Mouse (Mus musculus) kidney, embryonic 14.5 days (tissue): ENCODE measurements around the gene Ppp1r27. TPM values are rescaled to one million over a fixed set of nuclear protein-coding genes. Genes with fewer than 3 reads are reported as not detected.

Source experiments
- ATAC-seq: fragments of 200-750 bp; cut with Nextera tagmentation; 2 replicates; pipeline ENCODE4 v1.8.0; 2017; ENCODE audit warnings: moderate number of reproducible peaks, mild to moderate bottlenecking, moderate TSS enrichment, moderate library complexity; ENCODE audit not compliant: low FRiP score, low TSS enrichment
- H3K27ac ChIP-seq: fragments of 300-500 bp; sonication (generic); 2 replicates; pipeline ENCODE4 v1.5.1; 2014; ENCODE audit warnings: low read depth, mild to moderate bottlenecking, low read length, moderate library complexity, mixed read lengths
- H3K27me3 ChIP-seq: fragments of 300-500 bp; sonication (generic); 2 replicates; pipeline ENCODE4 v1.6.1; 2014; ENCODE audit warnings: mild to moderate bottlenecking, low read length; ENCODE audit not compliant: control insufficient read depth, insufficient read depth
- H3K36me3 ChIP-seq: fragments of 300-500 bp; sonication (generic); 2 replicates; pipeline ENCODE4 v1.6.1; 2014; ENCODE audit warnings: low read length, mixed read lengths; ENCODE audit not compliant: control insufficient read depth, insufficient read depth
- H3K4me1 ChIP-seq: fragments of 300-500 bp; sonication (generic); 2 replicates; pipeline ENCODE4 v1.6.1; 2014; ENCODE audit warnings: low read length, mixed read lengths; ENCODE audit not compliant: control insufficient read depth, insufficient read depth
- H3K4me2 ChIP-seq: fragments of 300-500 bp; sonication (generic); replicated peaks from 2 replicates; pipeline ENCODE4 v1.6.1; 2014; ENCODE audit warnings: low read depth, mild to moderate bottlenecking, low read length
- H3K4me3 ChIP-seq: fragments of 300-500 bp; sonication (generic); 2 replicates; pipeline ENCODE4 v1.5.1; 2014; ENCODE audit warnings: mild to moderate bottlenecking, low read length
- H3K9ac ChIP-seq: fragments of 300-500 bp; sonication (generic); 2 replicates; pipeline ENCODE4 v1.6.1; 2014; ENCODE audit warnings: low read depth, mild to moderate bottlenecking, low read length, moderate library complexity
- H3K9me3 ChIP-seq: fragments of 300-500 bp; sonication (generic); 2 replicates; pipeline ENCODE4 v1.6.1; 2016; ENCODE audit warnings: low read length; ENCODE audit not compliant: control insufficient read depth
- WGBS: fragments of 180-500 bp; shearing (Covaris S2); extraction: QIAGEN DNeasy Blood & Tissue Kit; methylation state at CpG from one replicate; pipeline ENCODE4 v1.1.7; 2014; 5-methylcytosine and 5-hydroxymethylcytosine counted together
- polyA plus RNA-seq: library from polyadenylated mRNA; unstranded; fragments of >200 nt; fragmentation: Nextera tagmentation; extraction: Ambion mirVana; gene quantifications from 2 replicates; pipeline ENCODE4 v1.2.1, GENCODE M21; 2014

The Ppp1r27 gene
- polyA plus RNA-seq, 1 experiment from 2014 or later = 0.58 TPM

DNA sequence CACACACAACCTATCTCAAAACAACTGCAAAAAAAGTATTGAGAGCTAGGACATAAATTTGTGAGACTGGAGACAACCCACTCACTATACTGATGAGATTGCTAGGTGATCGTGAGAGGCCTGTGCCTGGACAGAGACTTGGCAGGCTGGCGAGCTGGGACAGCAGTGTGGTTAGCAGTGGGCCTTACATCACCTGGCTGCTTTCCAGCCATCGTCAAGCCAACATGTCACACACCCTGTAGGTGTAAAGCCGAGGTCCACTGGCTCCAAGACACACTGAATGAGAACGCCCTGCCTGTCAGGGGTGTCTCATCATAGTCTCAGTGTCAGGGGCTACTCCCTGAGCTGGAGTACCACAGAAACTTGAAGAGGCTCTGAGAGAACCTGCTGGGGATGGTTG is 1.8 kb upstream of the Ppp1r27 start:
- 81% methylated on average over 5 of the region's 5 CpGs for WGBS

DNA sequence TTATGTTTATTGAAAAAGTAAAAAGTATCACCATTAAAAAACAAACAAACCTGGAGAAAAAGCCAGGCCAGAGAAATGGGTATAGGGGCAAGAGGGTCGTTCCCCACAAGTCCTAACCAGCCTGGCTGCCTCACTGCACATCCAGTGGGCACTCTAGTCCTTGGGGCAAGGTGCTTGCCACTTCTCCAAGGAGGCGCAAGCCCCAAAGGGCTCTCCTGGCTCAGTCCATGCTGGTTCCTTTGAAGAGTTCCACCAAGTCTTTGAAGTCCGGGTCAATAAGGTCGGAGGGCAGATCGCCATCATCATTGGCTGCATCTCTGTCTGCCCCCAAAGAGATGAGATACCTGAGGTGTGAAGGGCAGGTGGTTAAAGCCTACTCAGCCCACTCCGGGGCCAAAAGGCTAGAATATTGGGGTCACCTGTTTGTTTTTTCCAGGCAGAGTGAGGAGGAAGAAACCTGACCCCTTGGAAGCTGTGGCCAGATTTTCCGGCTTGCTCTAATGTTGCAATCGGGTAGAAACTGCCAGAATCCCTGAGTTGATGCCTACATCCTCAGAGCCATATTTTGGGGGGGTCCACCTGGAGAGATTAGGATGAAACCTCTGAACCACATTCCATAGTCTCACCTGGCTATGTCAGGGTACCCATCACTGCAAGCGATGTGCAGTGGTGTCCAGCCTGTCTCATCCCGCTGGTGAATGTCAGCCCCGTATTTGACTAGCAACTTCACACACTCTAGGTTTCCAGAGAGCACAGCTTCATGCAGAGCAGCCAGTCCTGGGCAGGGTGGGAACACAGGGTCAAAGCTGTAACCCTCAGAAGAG is 734 bp downstream of the Ppp1r27 start:
- Histone ChIP-seq H3K4me1 (peaks cover 18% of the 10 kb centered on the region), H3K9ac (peak overlapping the region; percentile 93), H3K9me3 (no peaks in the 10 kb centered on the region), H3K4me3 (peak overlapping the region; percentile 94), H3K27me3 (no peaks in the 10 kb centered on the region), H3K4me2 (peak overlapping the region; percentile 91), H3K36me3 (no peaks in the 10 kb centered on the region), H3K27ac (peak overlapping the region; percentile 93)
- ATAC-seq = peak; percentile 21; the same call in 1 of the 2 replicates
- 52% methylated on average over 11 of the region's 11 CpGs for WGBS

More for the DNA sequence above, 1.8 kb upstream of the Ppp1r27 start:
- Histone ChIP-seq H3K4me2 (no peak overlapping the region), H3K27ac (no peak overlapping the region), H3K4me1 (peaks cover 18% of the 10 kb centered on the region), H3K4me3 (no peak overlapping the region), H3K27me3 (no peaks in the 10 kb centered on the region), H3K9ac (no peak overlapping the region), H3K9me3 (peaks cover 5% of the 10 kb centered on the region; the same call in 1 of the 2 replicates), H3K36me3 (no peaks in the 10 kb centered on the region)
- no peak for ATAC-seq

DNA sequence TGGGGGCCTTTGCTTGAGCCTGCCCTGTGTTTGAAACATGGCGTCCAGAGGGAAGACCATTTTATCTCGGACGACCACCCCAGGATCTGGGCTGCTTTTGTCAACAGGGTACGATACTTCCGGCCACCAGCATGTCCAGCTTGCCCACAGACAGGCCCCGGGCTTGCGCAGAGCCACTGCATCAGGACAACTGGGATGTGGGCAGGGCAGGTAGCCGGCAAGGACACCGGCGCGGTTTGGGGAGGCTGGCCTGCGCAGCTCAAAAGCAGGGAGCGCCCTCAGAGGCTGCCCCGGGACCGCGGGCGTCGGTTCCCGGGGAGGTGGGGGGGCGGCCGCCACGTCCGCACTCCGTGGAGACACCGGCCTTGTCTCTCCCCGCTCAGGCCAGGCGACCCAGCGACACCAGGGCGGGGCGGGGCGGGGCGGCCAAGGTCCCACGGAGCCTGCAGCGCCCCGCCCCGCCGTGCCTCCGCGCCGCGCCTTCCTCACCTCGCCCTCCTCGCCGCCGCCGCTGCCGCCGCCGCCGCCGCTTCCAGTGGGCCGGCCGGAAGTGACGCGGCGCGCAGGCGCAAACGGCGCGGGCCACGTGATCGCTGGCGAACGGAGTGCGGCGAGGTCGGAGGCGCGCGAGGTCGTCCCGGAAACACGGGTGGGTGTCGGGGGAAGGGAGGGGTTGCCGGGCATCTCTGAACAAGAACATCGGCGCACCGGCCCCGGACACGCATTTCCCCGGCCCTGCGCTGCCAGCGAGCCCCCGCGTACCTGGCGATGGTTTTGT is 1.6 kb downstream of the Ppp1r27 start, which contains the start of gene Mcrip1:
TSS of gene Mcrip1 (minus strand) at position 560 of the 778 bp plus-strand sequence.
- peak within 1 kb of the TSS; percentile 91 for H3K4me2 ChIP-seq
- no peaks in the 10 kb centered on the region for H3K9me3 ChIP-seq
- peak within 1 kb of the TSS; percentile 94 for H3K4me3 ChIP-seq
- no peaks in the 10 kb centered on the region for H3K27me3 ChIP-seq
- H3K4me1 ChIP-seq = peaks cover 18% of the 10 kb centered on the region
- peaks cover 6% of the 10 kb centered on the region; the same call in 1 of the 2 replicates for H3K36me3 ChIP-seq
- ATAC-seq = peak; percentile 85
- H3K9ac ChIP-seq = peak within 1 kb of the TSS; percentile 93
- under 1% methylated on average over 77 of the region's 87 CpGs for WGBS
- H3K27ac ChIP-seq = peak within 1 kb of the TSS; percentile 93

DNA sequence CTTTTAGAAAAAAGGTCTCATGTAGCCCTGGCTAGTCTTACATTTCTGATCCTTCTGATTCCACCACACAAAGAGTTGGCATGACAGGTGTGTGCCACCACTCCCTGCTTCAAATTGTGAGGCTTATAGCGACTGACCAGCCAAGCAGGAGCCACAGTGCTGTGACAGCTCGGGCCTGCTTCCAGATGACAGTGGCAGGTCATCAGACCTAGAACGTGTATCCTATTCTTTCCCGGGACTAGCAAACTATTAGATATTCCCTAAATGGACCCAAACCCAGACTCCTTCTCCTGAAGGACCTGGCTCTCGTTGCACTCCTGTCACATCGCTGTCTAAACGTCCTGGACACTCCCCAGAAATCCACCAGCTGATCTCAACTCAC is 2.2 kb downstream of the Ppp1r27 start:
- peaks cover 18% of the 10 kb centered on the region for H3K4me1 ChIP-seq
- WGBS = 18% methylated on average over 7 of the region's 7 CpGs
- peaks cover 12% of the 10 kb centered on the region for H3K36me3 ChIP-seq
- H3K4me2 ChIP-seq = peak overlapping the region; percentile 91
- ATAC-seq = no peak
- H3K4me3 ChIP-seq = peak overlapping the region; percentile 94
- H3K27ac ChIP-seq = peak overlapping the region; percentile 93
- peak overlapping the region; percentile 93 for H3K9ac ChIP-seq
- H3K9me3 ChIP-seq = no peaks in the 10 kb centered on the region
- H3K27me3 ChIP-seq = no peaks in the 10 kb centered on the region

DNA sequence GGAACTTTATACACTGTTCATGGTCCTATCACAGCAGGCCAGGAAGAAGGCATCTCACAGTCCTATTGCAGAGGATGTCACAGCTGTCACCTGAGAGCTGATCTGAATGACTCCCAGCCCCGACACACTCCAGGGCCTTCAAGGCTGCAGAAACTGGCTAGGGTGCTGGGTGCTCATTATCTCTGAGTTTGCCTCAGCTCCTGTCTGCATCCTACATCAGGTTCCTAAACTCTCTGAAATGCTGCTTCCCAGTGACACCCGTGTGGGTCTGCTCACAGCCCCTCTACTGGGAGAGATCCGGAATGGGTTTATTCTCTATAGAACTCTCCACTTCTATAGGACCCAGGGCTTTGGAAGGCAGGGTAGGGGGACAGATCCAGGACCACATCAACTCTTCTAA is 2.7 kb downstream of the Ppp1r27 start:
- 81% methylated on average over 3 of the region's 3 CpGs for WGBS
- H3K9me3 ChIP-seq = no peaks in the 10 kb centered on the region
- peak overlapping the region; percentile 93 for H3K9ac ChIP-seq
- H3K4me1 ChIP-seq = peaks cover 18% of the 10 kb centered on the region
- ATAC-seq = no peak
- 0 out of 2 replicates have a peak overlapping the region, but pooled peaks have one; percentile 37 for H3K27ac ChIP-seq
- H3K36me3 ChIP-seq = peaks cover 18% of the 10 kb centered on the region
- peak overlapping the region; percentile 94; the same call in 1 of the 2 replicates for H3K4me3 ChIP-seq
- peak overlapping the region; percentile 91 for H3K4me2 ChIP-seq
- no peaks in the 10 kb centered on the region for H3K27me3 ChIP-seq

DNA sequence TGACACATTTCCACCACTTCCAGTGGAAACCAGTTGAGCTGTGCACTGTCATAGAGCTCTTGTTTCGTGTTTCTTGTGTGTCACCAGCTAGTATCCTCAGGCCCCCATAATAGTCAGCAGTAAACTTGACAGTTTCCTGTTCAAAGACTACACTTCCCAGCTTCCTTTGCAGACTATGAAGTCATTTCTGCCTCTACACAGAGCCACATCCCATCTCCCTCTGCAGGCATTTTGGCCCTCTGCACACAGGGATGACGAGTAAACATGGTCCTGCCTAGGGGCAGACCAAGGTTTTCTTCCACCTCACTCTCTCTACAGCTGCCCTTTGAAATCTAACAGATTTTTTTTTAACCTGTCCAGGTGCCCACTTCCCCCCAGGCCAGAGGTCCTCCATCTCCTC is 3.5 kb downstream of the Ppp1r27 start:
- no peaks in the 10 kb centered on the region for H3K9me3 ChIP-seq
- no peak overlapping the region for H3K4me3 ChIP-seq
- no peak overlapping the region for H3K9ac ChIP-seq
- H3K4me2 ChIP-seq = no peak overlapping the region
- H3K27ac ChIP-seq = no peak overlapping the region
- H3K36me3 ChIP-seq = peaks cover 25% of the 10 kb centered on the region
- H3K4me1 ChIP-seq = peaks cover 18% of the 10 kb centered on the region
- ATAC-seq = no peak
- no peaks in the 10 kb centered on the region for H3K27me3 ChIP-seq
- 67% methylated on average over 2 of the region's 2 CpGs for WGBS

DNA sequence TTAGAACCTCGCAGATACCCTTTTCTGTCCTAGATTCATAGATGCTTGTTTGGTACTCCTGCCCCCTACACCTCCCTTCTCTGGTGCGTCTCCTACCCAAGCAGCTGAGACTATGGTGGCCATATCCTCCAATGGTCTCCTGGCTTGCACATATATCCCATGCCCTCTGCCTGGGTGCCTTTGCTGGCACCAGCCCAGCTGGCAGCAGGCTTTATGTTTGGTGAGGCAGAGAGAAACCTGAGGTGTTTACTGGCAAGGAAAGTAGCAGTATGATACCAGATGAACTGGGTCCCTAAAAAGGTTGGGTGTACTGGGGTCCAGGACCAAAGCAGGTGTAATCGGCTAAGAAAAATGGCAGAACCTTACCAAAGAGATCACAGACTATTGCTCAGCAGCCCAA is 5.0 kb downstream of the Ppp1r27 start:
- Histone ChIP-seq H3K4me3 (no peak overlapping the region), H3K9ac (no peak overlapping the region), H3K9me3 (no peaks in the 10 kb centered on the region), H3K27me3 (no peaks in the 10 kb centered on the region), H3K4me2 (no peak overlapping the region), H3K4me1 (peaks cover 18% of the 10 kb centered on the region), H3K36me3 (peaks cover 32% of the 10 kb centered on the region), H3K27ac (no peak overlapping the region)
- WGBS = 99% methylated on average over 3 of the region's 3 CpGs
- no peak for ATAC-seq

DNA sequence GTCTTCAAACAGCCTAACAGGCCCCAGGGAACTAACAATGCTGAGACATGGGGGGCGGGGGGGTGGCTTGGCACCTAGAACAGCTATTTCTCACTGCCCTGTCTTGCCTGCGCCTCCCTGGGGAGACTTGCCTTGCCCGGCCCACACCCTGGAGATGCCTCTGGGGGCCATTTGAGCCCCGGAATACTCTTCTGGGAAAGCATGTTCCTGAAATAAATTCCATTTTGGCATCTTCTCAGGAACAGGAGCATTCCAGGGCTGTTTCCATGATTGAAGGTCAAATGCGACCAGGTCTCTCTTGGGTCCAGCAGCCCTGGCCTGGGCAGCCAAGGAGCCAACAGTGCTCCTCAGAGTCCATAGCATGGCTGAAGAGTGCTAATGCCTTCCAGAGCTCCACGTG is 8.6 kb downstream of the Ppp1r27 start:
- peaks cover 20% of the 10 kb centered on the region for H3K4me1 ChIP-seq
- no peak overlapping the region for H3K27ac ChIP-seq
- H3K36me3 ChIP-seq = peaks cover 32% of the 10 kb centered on the region
- no peak overlapping the region for H3K9ac ChIP-seq
- ATAC-seq = no peak
- 89% methylated on average over 6 of the region's 6 CpGs for WGBS
- H3K4me2 ChIP-seq = no peak overlapping the region
- H3K27me3 ChIP-seq = no peaks in the 10 kb centered on the region
- no peaks in the 10 kb centered on the region for H3K9me3 ChIP-seq
- no peak overlapping the region for H3K4me3 ChIP-seq

DNA sequence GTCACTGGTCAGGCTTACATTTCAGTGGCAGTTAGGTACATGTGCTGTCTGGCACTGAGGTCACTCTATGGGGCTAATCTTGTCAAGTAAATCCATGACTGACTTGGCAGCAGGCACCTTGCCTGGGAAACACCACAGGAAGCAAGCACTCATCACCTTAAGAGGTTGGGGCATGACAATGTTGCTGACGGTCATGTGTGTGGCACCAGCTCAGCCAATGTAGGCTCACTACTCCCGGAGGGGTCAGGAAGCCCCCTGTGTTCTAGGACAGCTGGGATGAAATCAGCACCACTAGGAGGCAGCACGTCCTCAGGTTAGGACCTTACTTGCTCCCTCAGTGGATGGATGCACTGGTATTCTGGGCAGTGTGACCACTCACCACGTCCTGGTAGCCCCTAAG is 9.0 kb downstream of the Ppp1r27 start:
- no peaks in the 10 kb centered on the region for H3K9me3 ChIP-seq
- no peak overlapping the region for H3K27ac ChIP-seq
- H3K4me2 ChIP-seq = no peak overlapping the region
- 49% methylated on average over 4 of the region's 4 CpGs for WGBS
- H3K27me3 ChIP-seq = no peaks in the 10 kb centered on the region
- no peak overlapping the region for H3K4me3 ChIP-seq
- peaks cover 32% of the 10 kb centered on the region for H3K36me3 ChIP-seq
- ATAC-seq = no peak
- no peak overlapping the region for H3K9ac ChIP-seq
- peaks cover 20% of the 10 kb centered on the region for H3K4me1 ChIP-seq
